Mouse (Mus musculus): ENCODE measurements around the gene Syn3. TPM values are rescaled to one million over a fixed set of nuclear protein-coding genes. Genes with fewer than 3 reads are reported as not detected.
A peak's percentile ranks its signal among the peaks of the same experiment; 100 is the strongest.
"Not testable (repeated sequence)": the region's sequence is repeated elsewhere in the genome, so short reads cannot be mapped to it uniquely, and the experiment has no call there.

Syn3 gene
- total and polyA plus RNA-seq, 2 experiments from 2014 or later = 22.0 to 67.0 TPM

DNA sequence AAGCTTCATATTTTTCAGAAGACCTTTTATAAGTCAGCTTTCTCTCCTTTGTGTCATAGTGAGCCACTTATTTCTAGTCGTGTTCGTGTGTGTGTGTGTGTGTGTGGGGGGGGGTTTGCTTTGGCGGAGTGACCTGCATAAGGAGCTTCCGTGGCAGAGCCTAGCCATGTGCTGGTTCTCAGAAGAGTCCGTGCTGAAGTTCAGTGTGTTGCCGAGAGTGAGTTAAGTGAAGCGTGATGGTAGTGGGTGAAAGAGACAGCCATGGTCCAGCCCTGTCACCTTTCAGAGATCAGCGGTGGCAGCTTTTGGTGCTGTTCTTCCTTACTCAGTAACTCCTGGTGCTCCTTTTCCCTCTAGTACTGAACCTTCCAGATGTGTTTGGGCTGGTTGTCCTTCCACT, 454.6 kb downstream of the Syn3 start:
- DNase-seq (ENCODE audit: low spot score) = no peak
- no peak for ATAC-seq (ENCODE audit: low FRiP score)
- H3K9me3 ChIP-seq (ENCODE audit: low read length) = no peaks in the 10 kb centered on the region
- H3K4me2 ChIP-seq (ENCODE audit: low read depth, low read length, poor library complexity, severe bottlenecking) = no peak overlapping the region
- TF ChIP-seq CTCF (IDR thresholded peaks at IDR 0.05) = no peak
- no peak overlapping the region for H3K27ac ChIP-seq (ENCODE audit: low read depth, low read length)
- no peak overlapping the region for H3K4me3 ChIP-seq (ENCODE audit: low read depth, low read length)
- WGBS = 82% methylated on average over 8 of the region's 8 CpGs
- H3K27me3 ChIP-seq (ENCODE audit: insufficient read depth, low read length) = no peaks in the 10 kb centered on the region
- no peaks in the 10 kb centered on the region for H3K4me1 ChIP-seq (ENCODE audit: insufficient read depth, low read length)
- H3K36me3 ChIP-seq (ENCODE audit: insufficient read depth, low read length) = peaks cover 6% of the 10 kb centered on the region; the same call in 1 of the 2 replicates
- H3K9ac ChIP-seq (replicated peaks; ENCODE audit: low read length, poor library complexity, severe bottlenecking) = no peak overlapping the region

DNA sequence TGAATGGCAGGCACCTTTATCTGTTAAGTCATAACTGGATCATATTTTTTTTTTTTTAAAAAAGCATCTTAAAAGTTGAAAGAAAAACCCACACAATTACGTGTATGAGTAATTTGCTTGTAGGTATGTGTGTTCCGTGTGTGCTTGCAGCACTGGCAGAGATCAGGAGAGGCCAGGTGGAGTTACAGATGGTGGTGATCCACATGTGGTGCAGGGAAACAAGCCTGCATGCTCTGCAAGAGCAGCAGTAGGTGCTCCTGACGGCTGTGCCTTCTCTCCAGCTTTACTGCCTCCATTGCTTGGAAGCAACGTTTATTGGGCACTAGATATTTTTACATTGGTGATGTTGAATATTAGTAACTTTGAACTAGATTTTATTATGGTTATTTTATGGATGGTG, 455.0 kb downstream of the Syn3 start:
- Histone ChIP-seq H3K27me3 (ENCODE audit: insufficient read depth, low read length) (no peaks in the 10 kb centered on the region), H3K9ac (replicated peaks; ENCODE audit: low read length, poor library complexity, severe bottlenecking) (no peak overlapping the region), H3K36me3 (ENCODE audit: insufficient read depth, low read length) (peaks cover 6% of the 10 kb centered on the region; the same call in 1 of the 2 replicates), H3K9me3 (ENCODE audit: low read length) (no peaks in the 10 kb centered on the region), H3K4me3 (ENCODE audit: low read depth, low read length) (no peak overlapping the region), H3K4me2 (ENCODE audit: low read depth, low read length, poor library complexity, severe bottlenecking) (no peak overlapping the region), H3K4me1 (ENCODE audit: insufficient read depth, low read length) (no peaks in the 10 kb centered on the region), H3K27ac (ENCODE audit: low read depth, low read length) (no peak overlapping the region)
- WGBS = 84% methylated on average over 4 of the region's 4 CpGs
- TF ChIP-seq CTCF (IDR thresholded peaks at IDR 0.05) = no peak
- ATAC-seq (ENCODE audit: low FRiP score) (no peak), DNase-seq (ENCODE audit: low spot score) (no peak)

DNA sequence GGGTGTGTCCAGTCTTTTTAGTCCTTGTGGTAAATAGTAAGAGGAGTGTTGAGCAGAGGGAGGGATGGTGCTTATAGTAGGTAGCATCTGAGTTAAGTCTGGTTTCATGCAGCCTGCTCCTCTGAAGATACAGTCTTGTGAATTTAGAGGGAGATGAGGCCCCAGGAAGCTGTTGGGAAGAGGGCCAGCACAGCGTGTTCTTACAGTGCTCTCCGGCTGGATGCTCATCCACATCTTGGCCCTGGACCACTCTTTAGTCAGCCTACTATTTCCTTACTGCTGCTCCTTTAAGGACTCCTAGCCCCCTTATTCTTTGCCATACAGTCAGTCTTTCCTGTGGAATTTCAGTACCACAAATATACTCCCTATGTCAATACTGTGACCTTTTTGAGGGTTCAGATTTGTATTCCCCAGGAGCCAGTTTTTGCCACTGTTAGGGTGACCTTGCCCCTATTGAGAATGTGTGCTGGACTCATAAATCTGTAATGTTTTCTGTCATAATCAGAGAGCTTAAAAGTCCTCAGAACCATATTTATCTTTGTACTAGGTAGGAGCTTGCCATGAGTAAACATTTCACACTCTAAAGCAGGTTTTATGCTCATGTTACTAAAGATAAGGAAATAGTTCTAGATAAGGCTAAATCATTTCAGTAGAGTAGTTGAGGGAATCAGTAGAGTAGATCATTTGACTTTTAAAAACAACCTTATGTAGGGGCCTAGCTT, 464.5 kb downstream of the Syn3 start:
- 69% methylated on average over 2 of the region's 2 CpGs for WGBS
- DNase-seq (ENCODE audit: low spot score) = no peak
- no peaks in the 10 kb centered on the region for H3K9me3 ChIP-seq (ENCODE audit: low read length)
- H3K9ac ChIP-seq (replicated peaks; ENCODE audit: low read length, poor library complexity, severe bottlenecking) = no peak overlapping the region
- H3K4me2 ChIP-seq (ENCODE audit: low read depth, low read length, poor library complexity, severe bottlenecking) = no peak overlapping the region
- H3K36me3 ChIP-seq (ENCODE audit: insufficient read depth, low read length) = no peaks in the 10 kb centered on the region; the same call in 1 of the 2 replicates
- no peak overlapping the region for H3K27ac ChIP-seq (ENCODE audit: low read depth, low read length)
- H3K4me3 ChIP-seq (ENCODE audit: low read depth, low read length) = no peak overlapping the region
- TF ChIP-seq CTCF (IDR thresholded peaks at IDR 0.05) = no peak
- no peak for ATAC-seq (ENCODE audit: low FRiP score)
- no peaks in the 10 kb centered on the region for H3K4me1 ChIP-seq (ENCODE audit: insufficient read depth, low read length)
- no peaks in the 10 kb centered on the region for H3K27me3 ChIP-seq (ENCODE audit: insufficient read depth, low read length)

DNA sequence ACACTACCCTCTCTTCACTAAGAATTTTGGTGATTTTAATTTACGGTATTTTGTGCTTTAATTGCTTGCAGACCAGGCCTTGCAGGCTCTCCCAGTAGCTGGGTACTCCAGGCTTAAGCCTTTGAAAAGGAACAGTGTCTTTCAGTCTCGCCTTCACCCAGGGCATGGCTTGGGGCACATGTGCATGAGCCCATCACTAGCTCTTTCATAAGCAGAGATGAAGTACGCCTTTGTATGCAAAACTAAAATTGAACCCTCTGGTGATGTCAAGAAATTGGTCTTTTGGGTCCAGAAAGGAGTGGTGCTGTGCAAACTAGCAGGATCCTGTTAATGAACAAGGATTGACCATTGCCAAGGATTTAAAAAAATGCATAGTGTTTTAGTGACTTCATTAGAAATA, 466.2 kb downstream of the Syn3 start:
- Histone ChIP-seq H3K4me1 (ENCODE audit: insufficient read depth, low read length) (no peaks in the 10 kb centered on the region), H3K4me2 (ENCODE audit: low read depth, low read length, poor library complexity, severe bottlenecking) (no peak overlapping the region), H3K9ac (replicated peaks; ENCODE audit: low read length, poor library complexity, severe bottlenecking) (no peak overlapping the region), H3K27me3 (ENCODE audit: insufficient read depth, low read length) (no peaks in the 10 kb centered on the region), H3K9me3 (ENCODE audit: low read length) (no peaks in the 10 kb centered on the region), H3K4me3 (ENCODE audit: low read depth, low read length) (no peak overlapping the region), H3K36me3 (ENCODE audit: insufficient read depth, low read length) (no peaks in the 10 kb centered on the region; the same call in 1 of the 2 replicates), H3K27ac (ENCODE audit: low read depth, low read length) (no peak overlapping the region)
- DNase-seq (ENCODE audit: low spot score) = peak; percentile 27
- no peak for TF ChIP-seq CTCF (IDR thresholded peaks at IDR 0.05)
- 79% methylated on average over 3 of the region's 3 CpGs for WGBS
- no peak for ATAC-seq (ENCODE audit: low FRiP score)

DNA sequence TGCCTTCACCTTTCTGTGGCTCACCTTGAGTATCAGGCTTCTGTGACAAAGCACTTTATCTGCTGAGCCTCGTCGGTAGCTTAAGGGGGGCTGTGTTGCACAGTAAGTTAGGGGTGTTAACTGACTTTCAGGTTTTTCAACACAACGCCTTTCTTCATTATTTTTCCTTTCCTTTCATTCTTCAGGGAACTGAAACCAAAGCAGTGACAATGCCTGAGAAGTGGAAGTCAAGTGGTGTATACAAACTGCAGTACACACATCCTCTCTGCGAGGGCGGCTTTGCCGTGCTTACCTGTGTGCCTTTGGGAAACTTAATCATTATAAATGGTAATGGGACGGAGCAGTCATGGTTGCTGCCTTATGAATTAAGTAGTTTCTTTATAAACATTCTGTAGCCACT, 468.0 kb downstream of the Syn3 start:
- ATAC-seq (ENCODE audit: low FRiP score) (no peak), DNase-seq (ENCODE audit: low spot score) (no peak)
- no peak for TF ChIP-seq CTCF (IDR thresholded peaks at IDR 0.05)
- H3K27ac ChIP-seq (ENCODE audit: low read depth, low read length) = no peak overlapping the region
- H3K4me1 ChIP-seq (ENCODE audit: insufficient read depth, low read length) = no peaks in the 10 kb centered on the region
- no peak overlapping the region for H3K4me2 ChIP-seq (ENCODE audit: low read depth, low read length, poor library complexity, severe bottlenecking)
- H3K36me3 ChIP-seq (ENCODE audit: insufficient read depth, low read length) = no peaks in the 10 kb centered on the region; the same call in 1 of the 2 replicates
- no peak overlapping the region for H3K9ac ChIP-seq (replicated peaks; ENCODE audit: low read length, poor library complexity, severe bottlenecking)
- no peaks in the 10 kb centered on the region for H3K27me3 ChIP-seq (ENCODE audit: insufficient read depth, low read length)
- no peaks in the 10 kb centered on the region for H3K9me3 ChIP-seq (ENCODE audit: low read length)
- no peak overlapping the region for H3K4me3 ChIP-seq (ENCODE audit: low read depth, low read length)
- WGBS = 91% methylated on average over 7 of the region's 7 CpGs

DNA sequence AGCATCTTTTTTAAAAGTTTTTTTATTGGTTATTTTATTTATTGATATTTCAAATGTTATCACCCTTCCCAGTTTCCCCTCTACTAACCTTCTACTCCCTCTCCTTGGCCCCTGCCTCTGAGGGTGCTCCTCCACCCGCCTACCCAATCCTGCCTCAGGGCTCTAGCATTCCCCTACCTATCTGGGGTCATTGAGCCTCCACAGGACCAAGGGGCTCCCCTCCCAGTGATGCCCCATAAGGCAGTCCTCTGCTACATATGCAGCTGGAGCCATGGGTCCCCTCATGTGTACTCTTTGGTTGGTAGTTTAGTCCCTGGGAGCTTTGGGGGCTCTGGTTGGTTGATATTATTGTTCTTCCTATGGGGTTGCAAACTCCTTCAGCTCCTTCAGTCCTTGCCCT, 471.9 kb downstream of the Syn3 start:
- not testable (repeated sequence) for H3K9me3 ChIP-seq (ENCODE audit: low read length); H3K27me3 ChIP-seq (ENCODE audit: insufficient read depth, low read length); H3K4me1 ChIP-seq (ENCODE audit: insufficient read depth, low read length); H3K36me3 ChIP-seq (ENCODE audit: insufficient read depth, low read length); DNase-seq (ENCODE audit: low spot score); ATAC-seq (ENCODE audit: low FRiP score); H3K4me2 ChIP-seq (ENCODE audit: low read depth, low read length, poor library complexity, severe bottlenecking); H3K9ac ChIP-seq (replicated peaks; ENCODE audit: low read length, poor library complexity, severe bottlenecking); H3K27ac ChIP-seq (ENCODE audit: low read depth, low read length); H3K4me3 ChIP-seq (ENCODE audit: low read depth, low read length)
- 80% methylated on average over 1 of the region's 1 CpGs for WGBS
